ENCODE assay signal across 28 mouse cellular contexts in genomic region chr11:75765161-75765560, GRCm38 (mm10). TPM values are rescaled to one million over a fixed set of nuclear protein-coding genes. Genes with fewer than 3 reads are reported as not detected.
DNase-seq lines count a peak whose midpoint lies in the region; ATAC-seq and TF ChIP-seq lines count a peak whose summit lies in the region.
"Had no signal": no experiment of that assay in that cellular context is flagged by ENCODE, and none has a peak within 500 bp of the region (broad histone marks: within the 10 kb centered on the region; RNA-seq: fewer than 3 reads in every experiment).

No protein-coding gene starts in this region.

- H3ac ChIP-seq in myocyte (ENCODE audit: control insufficient read depth, insufficient read length), result no peak overlapping the region

- peaks cover 13 to 81% of the 10 kb centered on the region in 2 experiments for H3K4me1 ChIP-seq in CH12.LX (ENCODE audit: control insufficient read depth in 1 of 2, insufficient read depth in 2 of 2)
- H3K4me1 ChIP-seq in midbrain, embryonic 16.5 days (ENCODE audit: control insufficient read depth, insufficient read depth, low read length), result peaks cover 9% of the 10 kb centered on the region; the same call in 1 of the 2 replicates
- peaks cover 7% of the 10 kb centered on the region for H3K4me1 ChIP-seq in midbrain, embryonic 15.5 days
- H3K4me1 ChIP-seq: embryonic facial prominence, embryonic 13.5 days had no signal

- intact Hi-C loops in gastrocnemius, adult 2 months (cut with DNase I), result no loop called here

- no peaks in the 10 kb centered on the region for H3K9me3 ChIP-seq in CH12.LX (replicated peaks; ENCODE audit: low read length)
- H3K9me3 ChIP-seq in midbrain, embryonic 16.5 days (replicated peaks; ENCODE audit: control insufficient read depth, low read length, poor library complexity, severe bottlenecking), result no peaks in the 10 kb centered on the region
- H3K9me3 ChIP-seq in midbrain, embryonic 15.5 days, result no peaks in the 10 kb centered on the region
- H3K9me3 ChIP-seq: embryonic facial prominence, embryonic 13.5 days; embryonic facial prominence, embryonic 15.5 days; forebrain, embryonic 10.5 days; forebrain, embryonic 12.5 days had no signal

- dilution Hi-C loops in CH12.LX (cut with MboI; ENCODE audit: extremely low pct_ligation_motif_present, extremely low pct_unique_long_range_greater_than_20kb, low sequenced_read_pairs), result no loop called here

- TF ChIP-seq CTCF in gastrocnemius, adult 2 months (IDR thresholded peaks at IDR 0.05), result no peak
- no peak for TF ChIP-seq CTCF in CH12.LX (conservative IDR thresholded peaks at IDR 0.05 in 1 of 2, IDR thresholded peaks at IDR 0.05 in 1 of 2; ENCODE audit: low read depth in 2 of 2, low read length in 2 of 2)

- WGBS in midbrain, embryonic 16.5 days, result 81% methylated on average over 8 of the region's 8 CpGs
- 90% methylated on average over 8 of the region's 8 CpGs for WGBS in midbrain, embryonic 15.5 days

- no peaks in the 10 kb centered on the region for H3K27me3 ChIP-seq in CH12.LX (replicated peaks)
- no peaks in the 10 kb centered on the region for H3K27me3 ChIP-seq in myocyte (ENCODE audit: control insufficient read depth, insufficient read depth, insufficient read length)
- no peaks in the 10 kb centered on the region for H3K27me3 ChIP-seq in midbrain, embryonic 16.5 days (ENCODE audit: control insufficient read depth, insufficient read depth, low read depth, low read length)
- H3K27me3 ChIP-seq in midbrain, embryonic 15.5 days (replicated peaks), result no peaks in the 10 kb centered on the region
- H3K27me3 ChIP-seq: embryonic facial prominence, embryonic 13.5 days; embryonic facial prominence, embryonic 15.5 days; forebrain, embryonic 12.5 days had no signal

- no peak for DNase-seq in gastrocnemius, adult 2 months
- no peak for DNase-seq in gastrocnemius, postnatal 4 days (ENCODE audit: low spot score in 2 of 2)
- DNase-seq in CH12.LX (ENCODE audit: extremely low read depth), result no peak
- peak; percentile 40 for DNase-seq in ZHBTc4 (ENCODE audit: low read depth, low spot score)
- DNase-seq in layer of hippocampus, postnatal 25 days (ENCODE audit: extremely low spot score in 1 of 2, low spot score in 1 of 2), result no peak
- DNase-seq: adrenal gland, adult 2 months; adrenal gland, postnatal 10 days; adrenal gland, postnatal 25 days; cerebellum, adult 11 months; cerebellum, adult 18-20 months; cerebellum, adult 8-10 months; cerebellum, adult 9-11 months; cerebellum, postnatal 14 days; cerebellum, postnatal 36 days; embryo, embryonic 11 days had no signal

- ATAC-seq in midbrain, embryonic 16.5 days, result no peak
- ATAC-seq in midbrain, embryonic 15.5 days (replicated peaks), result no peak
- ATAC-seq: CD4-positive, CD25-positive, alpha-beta regulatory T cell, adult 4 months; forebrain, embryonic 14.5 days; forebrain, embryonic 16.5 days had no signal

- H3K27ac ChIP-seq in gastrocnemius, adult 2 months, result peak overlapping the region; percentile 29; the same call in 1 of the 2 replicates
- H3K27ac ChIP-seq in CH12.LX (ENCODE audit: insufficient read depth, low read depth), result peak overlapping the region; percentile 5; the same call in 1 of the 2 replicates
- no peak overlapping the region for H3K27ac ChIP-seq in midbrain, embryonic 16.5 days (ENCODE audit: low read length)
- no peak overlapping the region for H3K27ac ChIP-seq in midbrain, embryonic 15.5 days
- H3K27ac ChIP-seq: embryonic facial prominence, embryonic 13.5 days; embryonic facial prominence, embryonic 15.5 days; forebrain, embryonic 10.5 days; forebrain, embryonic 12.5 days had no signal

- TF ChIP-seq POLR2A in CH12.LX (IDR thresholded peaks at IDR 0.05; ENCODE audit: low read depth, low read length) (no peak), myocyte (IDR thresholded peaks at IDR 0.05; ENCODE audit: insufficient read length, low read depth) (no peak)

- H3K36me3 ChIP-seq in CH12.LX (replicated peaks in 1 of 2; ENCODE audit: control insufficient read depth in 1 of 2, insufficient read depth in 1 of 2, low read length in 1 of 2), result peaks cover 49 to 74% of the 10 kb centered on the region in 2 experiments
- H3K36me3 ChIP-seq in myocyte (ENCODE audit: control insufficient read depth, insufficient read depth), result peaks cover 54% of the 10 kb centered on the region
- H3K36me3 ChIP-seq in midbrain, embryonic 16.5 days (ENCODE audit: control insufficient read depth, insufficient read depth, low read length), result peaks cover 24% of the 10 kb centered on the region
- H3K36me3 ChIP-seq in midbrain, embryonic 15.5 days (replicated peaks), result peaks cover 34% of the 10 kb centered on the region

- H3K79me2 ChIP-seq in CH12.LX (replicated peaks; ENCODE audit: control insufficient read depth, extremely low read depth, insufficient read depth, poor library complexity, severe bottlenecking) (peaks cover 47% of the 10 kb centered on the region), myocyte (ENCODE audit: control insufficient read depth, insufficient read depth) (peaks cover 49% of the 10 kb centered on the region)

- H3K4me3 ChIP-seq in gastrocnemius, adult 2 months, result no peak overlapping the region
- H3K4me3 ChIP-seq in CH12.LX (replicated peaks in 1 of 3; ENCODE audit: low read depth in 2 of 3, low read length in 2 of 3, poor library complexity in 1 of 3), result no peak overlapping the region
- no peak overlapping the region for H3K4me3 ChIP-seq in myocyte
- no peak overlapping the region for H3K4me3 ChIP-seq in midbrain, embryonic 16.5 days (ENCODE audit: low read depth, low read length)
- H3K4me3 ChIP-seq in midbrain, embryonic 15.5 days, result no peak overlapping the region
- H3K4me3 ChIP-seq: embryonic facial prominence, embryonic 13.5 days; embryonic facial prominence, embryonic 15.5 days; erythroblast, embryonic 14.5 days; forebrain, embryonic 10.5 days; forebrain, embryonic 12.5 days had no signal

- H3K4me2 ChIP-seq in CH12.LX (ENCODE audit: insufficient read depth, low read depth, poor library complexity, severe bottlenecking), result no peak overlapping the region
- H3K4me2 ChIP-seq in myocyte (ENCODE audit: low read depth), result no peak overlapping the region
- H3K4me2 ChIP-seq in midbrain, embryonic 16.5 days (ENCODE audit: low read length), result no peak overlapping the region
- no peak overlapping the region for H3K4me2 ChIP-seq in midbrain, embryonic 15.5 days
- H3K4me2 ChIP-seq: embryonic facial prominence, embryonic 13.5 days; embryonic facial prominence, embryonic 15.5 days; forebrain, embryonic 12.5 days had no signal

- TF ChIP-seq RAD21 in CH12.LX (IDR thresholded peaks at IDR 0.05; ENCODE audit: low read depth, low read length), result no peak

- no peak overlapping the region for H3K9ac ChIP-seq in CH12.LX (ENCODE audit: insufficient read depth, low read depth)
- no peak overlapping the region for H3K9ac ChIP-seq in midbrain, embryonic 16.5 days (ENCODE audit: low read depth, low read length)
- H3K9ac ChIP-seq in midbrain, embryonic 15.5 days, result no peak overlapping the region
- H3K9ac ChIP-seq: embryonic facial prominence, embryonic 13.5 days; embryonic facial prominence, embryonic 15.5 days; forebrain, embryonic 12.5 days had no signal

- TF ChIP-seq EP300 in CH12.LX (IDR thresholded peaks at IDR 0.05; ENCODE audit: low read length), result no peak

- in situ Hi-C loops in CH12.LX (cut with MboI; ENCODE audit: low pct_ligation_motif_present, low pct_unique_long_range_greater_than_20kb, low sequenced_read_pairs), result no loop called here

TF ChIP-seq in CH12.LX, 34 proteins besides CTCF, POLR2A, EP300 and RAD21 (continues in another document):
- no peak for TF ChIP-seq TCF12 (IDR thresholded peaks at IDR 0.05; ENCODE audit: low read depth, low read length)
- TF ChIP-seq ZNF384 (IDR thresholded peaks at IDR 0.05; ENCODE audit: low read depth, low read length), result no peak
- TF ChIP-seq ZKSCAN1 (IDR thresholded peaks at IDR 0.05; ENCODE audit: borderline replicate concordance, low read depth, low read length), result no peak
- no peak for TF ChIP-seq UBTF (IDR thresholded peaks at IDR 0.05; ENCODE audit: low read depth, low read length)
- TF ChIP-seq USF1 (IDR thresholded peaks at IDR 0.05; ENCODE audit: low read depth, low read length), result no peak
- TF ChIP-seq IRF4 (IDR thresholded peaks at IDR 0.05; ENCODE audit: low read depth, low read length), result no peak
- TF ChIP-seq PAX5 (IDR thresholded peaks at IDR 0.05; ENCODE audit: low read length), result no peak
- no peak for TF ChIP-seq SIN3A (IDR thresholded peaks at IDR 0.05; ENCODE audit: low read length)

TF ChIP-seq in myocyte, 11 proteins besides CTCF, POLR2A, EP300 and RAD21:
- TF ChIP-seq POLR2AphosphoS2 (IDR thresholded peaks at IDR 0.05; ENCODE audit: insufficient read length, low read depth) (peak; percentile 19), MYOD1 (IDR thresholded peaks at IDR 0.05; ENCODE audit: control insufficient read depth in 1 of 3, insufficient read length in 2 of 3, low read depth in 2 of 3) (no peak), REST (IDR thresholded peaks at IDR 0.05; ENCODE audit: insufficient read depth, insufficient read length) (no peak)

RNA-seq across cellular contexts. Expression of gene Doc2b, which starts 30.7 kb away (rescaled TPM):
- total RNA-seq in gastrocnemius, adult 2 months (2021), result 1 to 10 TPM; 1.0 to 1.4 TPM
- 1 to 10 TPM; 1.1 to 1.6 TPM for total RNA-seq in gastrocnemius, postnatal 4 days (2021)
- total RNA-seq in CH12.LX (2012; rRNA removed) (0.04 TPM in 1 of 2 replicates, not detected in the other), CH12.LX (2014; rRNA removed) (not detected in 2 replicates)
- polyA plus RNA-seq in CH12.LX (2012; ENCODE audit: insufficient read length, low read depth) (not detected in 2 replicates), myocyte (2012; fragmentation: generic; extraction: Trizol) (0.10 TPM)
- 4.2 and 5.0 TPM in 2 replicates for polyA plus RNA-seq in midbrain, embryonic 16.5 days (2015; fragmentation: Nextera tagmentation; extraction: Ambion mirVana)
- 100 to 1,000 TPM; 107 to 111 TPM for total RNA-seq in layer of hippocampus, postnatal 25 days (2021)
- polyA plus RNA-seq in midbrain, embryonic 15.5 days (2015; fragmentation: Nextera tagmentation; extraction: Ambion mirVana), result 3.7 and 4.3 TPM in 2 replicates
- total RNA-seq: common myeloid progenitor, adult 5-6 weeks; MEL had no signal
- polyA plus RNA-seq: CD4-positive, CD25-positive, alpha-beta regulatory T cell, adult 4 months; erythroblast, embryonic 14.5 days had no signal

RNA-seq across cellular contexts. Expression of gene Ywhae, which starts 32.5 kb away (rescaled TPM):
- total RNA-seq in gastrocnemius, adult 2 months (2021), result 100 to 1,000 TPM; 545 to 577 TPM
- total RNA-seq in gastrocnemius, postnatal 4 days (2021), result 100 to 1,000 TPM; 749 to 818 TPM
- 348 and 421 TPM in 2 replicates for total RNA-seq in CH12.LX (2012; rRNA removed)
- total RNA-seq in CH12.LX (2014; rRNA removed), result 129 and 130 TPM in 2 replicates
- 1,436 and 1,665 TPM in 2 replicates for polyA plus RNA-seq in CH12.LX (2012; ENCODE audit: insufficient read length, low read depth)
- 612 TPM for polyA plus RNA-seq in myocyte (2012; fragmentation: generic; extraction: Trizol)
- 1,507 and 1,584 TPM in 2 replicates for polyA plus RNA-seq in midbrain, embryonic 16.5 days (2015; fragmentation: Nextera tagmentation; extraction: Ambion mirVana)
- 1,000 to 10,000 TPM; 1,088 to 1,203 TPM for total RNA-seq in layer of hippocampus, postnatal 25 days (2021)
- polyA plus RNA-seq in midbrain, embryonic 15.5 days (2015; fragmentation: Nextera tagmentation; extraction: Ambion mirVana), result 1,262 and 1,349 TPM in 2 replicates

Comparison
In these comparisons a context has a peak if more than half of its experiments do, and no peak if none do; other contexts are left out.
1. H3K27ac ChIP-seq: peak in gastrocnemius, adult 2 months (single experiment) and CH12.LX (single experiment); none in midbrain, embryonic 16.5 days (single experiment) and midbrain, embryonic 15.5 days (single experiment).
2. RNA of gene Doc2b, which starts 30.7 kb away (total RNA-seq): 107 to 111 TPM in layer of hippocampus, postnatal 25 days; 1.1 to 1.6 TPM in gastrocnemius, postnatal 4 days, 1.0 to 1.4 TPM in gastrocnemius, adult 2 months and 0.04 TPM in CH12.LX; every median in the first group is over 10 times any median in the second.